Mouse (Mus musculus) gastrocnemius, postnatal 25 days (tissue): Measurements from ENCODE around the gene Nab2. TPM values are rescaled to one million over a fixed set of nuclear protein-coding genes. Genes with fewer than 3 reads are reported as not detected.

Experiments
- DNase-seq: peaks from one replicate; pipeline ENCODE4 v3.0.0; 2022
- total RNA-seq, 2 experiments: library from RNA; stranded (reverse); gene quantifications; 1 replicate in 1 of 2; 2 replicates in 1 of 2; pipeline ENCODE4 v1.2.3; 2021

The Nab2 gene
- total RNA-seq, 2 experiments from 2014 or later, result 2.5 to 4.7 TPM

GRCm38 (mm10) chr10:127643553-127644238, 24.7 kb downstream of the Nab2 start:
- DNase-seq, result peak; percentile 80

- peak; percentile 82 for DNase-seq
These were observed 25.4 kb downstream of the Nab2 start, which contains the start of gene Stat6 for GRCm38 (mm10) chr10:127642772-127643552. Gene Stat6 (plus strand): TSS chr10:127642986.

GRCm38 (mm10) chr10:127641861-127642771, 26.3 kb downstream of the Nab2 start:
- DNase-seq, result peak; percentile 72

- DNase-seq, result no peak
These were observed 27.9 kb downstream of the Nab2 start for GRCm38 (mm10) chr10:127640421-127640820.

GRCm38 (mm10) chr10:127632668-127633271, 35.6 kb downstream of the Nab2 start:
- DNase-seq, result no peak

GRCm38 (mm10) chr10:127631261-127632214, 36.8 kb downstream of the Nab2 start:
- DNase-seq, result peak; percentile 46

GRCm38 (mm10) chr10:127626433-127626832, 41.9 kb downstream of the Nab2 start:
- DNase-seq, result no peak

GRCm38 (mm10) chr10:127623439-127624216, 44.7 kb downstream of the Nab2 start:
- DNase-seq, result no peak

GRCm38 (mm10) chr10:127622661-127623060, 45.7 kb downstream of the Nab2 start:
- DNase-seq, result no peak

- DNase-seq, result peak; percentile 76
These were observed 46.3 kb downstream of the Nab2 start for GRCm38 (mm10) chr10:127622057-127622392.

GRCm38 (mm10) chr10:127621191-127622056, 46.9 kb downstream of the Nab2 start:
- peak; percentile 95 for DNase-seq

- DNase-seq, result peak; percentile 66
These were observed 47.8 kb downstream of the Nab2 start, which contains the start of gene Lrp1 for GRCm38 (mm10) chr10:127620406-127621190. Gene Lrp1 (minus strand): TSS chr10:127621148.

- DNase-seq, result peak; percentile 57
These were observed 48.4 kb downstream of the Nab2 start for GRCm38 (mm10) chr10:127619941-127620405.

- no peak for DNase-seq
These were observed 49.1 kb downstream of the Nab2 start for GRCm38 (mm10) chr10:127619119-127619721.

- no peak for DNase-seq
These were observed 50.2 kb downstream of the Nab2 start for GRCm38 (mm10) chr10:127618173-127618572.

GRCm38 (mm10) chr10:127617294-127617693, 51.1 kb downstream of the Nab2 start:
- no peak for DNase-seq

GRCm38 (mm10) chr10:127616261-127616679, 52.1 kb downstream of the Nab2 start:
- DNase-seq, result no peak
